Mouse (Mus musculus): ENCODE data around the gene Mars. TPM values are rescaled to one million over a fixed set of nuclear protein-coding genes. Genes with fewer than 3 reads are reported as not detected.

Mars gene
- polyA plus RNA-seq, 1 experiment from 2014 or later = 191 TPM

DNA sequence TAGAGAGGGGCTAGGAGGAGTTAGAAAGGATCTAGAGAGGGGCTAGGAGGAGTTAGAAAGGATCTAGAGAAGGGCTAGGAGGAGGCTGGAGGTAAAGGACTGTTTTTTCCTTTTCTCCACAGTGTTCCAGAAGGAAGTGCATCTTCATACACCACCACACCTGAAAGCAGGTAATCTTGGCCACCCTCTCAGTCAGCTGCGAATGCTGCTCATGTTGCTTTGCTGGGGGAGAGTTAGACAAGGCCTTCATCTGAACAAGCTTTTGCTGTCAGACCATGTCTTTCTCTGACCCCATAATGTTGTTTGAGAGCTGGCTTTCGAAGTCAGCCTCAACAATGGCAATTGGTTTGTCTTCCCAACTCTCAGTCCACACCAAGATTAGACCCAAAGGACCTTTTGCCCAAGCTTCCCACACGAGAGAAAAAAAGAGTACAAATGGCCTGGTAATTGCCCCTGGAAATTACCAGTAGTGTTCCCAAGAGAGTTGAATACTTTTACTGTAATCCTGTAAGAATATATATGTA is 17.9 kb downstream of the Mars start:
- peaks cover 67% of the 10 kb centered on the region for H3K36me3 ChIP-seq (replicated peaks)
- no peak for DNase-seq (ENCODE audit: extremely low spot score, low spot score)
- 89% methylated on average over 3 of the region's 3 CpGs for WGBS

DNA sequence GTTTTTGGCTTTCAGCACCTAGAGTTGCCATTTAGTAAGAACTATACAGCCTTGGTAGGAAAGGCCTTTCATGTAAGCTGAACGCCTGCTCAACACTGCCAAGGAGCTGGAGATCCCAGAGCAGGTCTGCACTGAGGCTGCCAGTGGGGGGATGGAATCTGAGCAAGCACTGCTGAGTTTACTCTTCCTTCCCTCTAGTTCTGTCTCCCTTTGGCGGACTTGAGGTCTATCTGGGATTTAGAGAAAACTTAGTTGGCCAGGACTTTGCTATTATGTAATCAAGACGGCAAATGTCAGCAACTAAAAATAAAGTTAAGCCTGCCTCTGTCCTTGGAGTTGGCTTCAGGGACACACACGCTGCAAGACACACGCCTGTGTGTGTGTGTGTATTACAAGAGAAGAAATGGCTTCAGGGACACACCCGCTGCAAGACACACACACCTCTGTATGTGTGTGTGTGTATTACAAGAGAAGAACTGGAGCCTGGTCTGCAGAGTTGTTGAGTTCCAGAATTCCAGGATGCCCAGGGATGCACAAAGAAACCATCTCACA is 18.5 kb downstream of the Mars start:
- H3K36me3 ChIP-seq (replicated peaks) = peaks cover 61% of the 10 kb centered on the region
- no peaks in the 10 kb centered on the region for H3K27me3 ChIP-seq (ENCODE audit: poor library complexity, severe bottlenecking)
- no peak for DNase-seq (ENCODE audit: extremely low spot score, low spot score)
- H3K9me3 ChIP-seq = no peaks in the 10 kb centered on the region
- H3K27ac ChIP-seq = no peak overlapping the region
- peaks cover 37% of the 10 kb centered on the region for H3K4me1 ChIP-seq
- WGBS = 85% methylated on average over 6 of the region's 6 CpGs
- no peak overlapping the region for H3K4me3 ChIP-seq

More for the DNA sequence above, 17.9 kb downstream of the Mars start:
- H3K27me3 ChIP-seq (ENCODE audit: poor library complexity, severe bottlenecking) = no peaks in the 10 kb centered on the region
- no peak overlapping the region for H3K27ac ChIP-seq
- H3K4me3 ChIP-seq = no peak overlapping the region
- peaks cover 35% of the 10 kb centered on the region for H3K4me1 ChIP-seq
- H3K9me3 ChIP-seq = no peaks in the 10 kb centered on the region

DNA sequence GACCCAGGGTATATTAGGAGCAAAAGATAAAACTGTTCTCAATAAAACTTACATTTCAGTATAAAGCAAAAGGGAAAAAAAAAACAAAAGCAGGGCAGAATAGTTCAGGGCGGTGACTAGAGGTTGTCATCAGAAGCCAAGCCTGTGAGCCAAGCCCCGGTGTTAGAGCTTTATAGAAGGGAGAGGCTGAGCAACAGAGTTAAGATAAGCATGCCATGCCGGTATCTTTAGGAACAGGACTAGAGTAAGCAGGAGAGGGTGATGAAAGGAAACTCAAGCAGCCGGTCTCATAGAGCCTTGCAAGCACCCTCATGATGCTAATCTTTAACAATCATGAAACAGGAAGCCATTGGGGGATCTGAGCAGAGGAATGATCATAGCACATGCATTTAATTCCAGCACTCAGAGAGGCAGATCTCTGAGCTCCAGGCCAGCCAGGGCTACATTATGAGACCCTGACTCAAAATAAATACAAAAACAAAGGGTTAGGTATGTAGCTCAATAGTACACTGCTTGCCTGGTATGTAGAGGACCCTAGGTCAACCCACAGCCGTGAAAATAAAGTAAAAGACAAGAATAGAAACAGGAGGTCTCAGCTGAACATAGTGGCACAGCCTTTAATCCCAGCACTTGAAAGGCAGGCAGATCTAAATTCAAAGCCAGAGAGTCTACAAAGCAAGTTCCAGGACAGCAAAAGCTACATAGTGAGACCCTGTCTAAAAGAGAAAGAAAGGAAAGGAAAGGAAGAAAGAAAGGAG is 19.5 kb downstream of the Mars start:
- Histone ChIP-seq H3K27me3 (ENCODE audit: poor library complexity, severe bottlenecking) (no peaks in the 10 kb centered on the region), H3K27ac (peak overlapping the region; percentile 97), H3K4me1 (peaks cover 47% of the 10 kb centered on the region), H3K4me3 (peak overlapping the region; percentile 79), H3K36me3 (replicated peaks) (peaks cover 58% of the 10 kb centered on the region), H3K9me3 (no peaks in the 10 kb centered on the region)
- no peak for DNase-seq (ENCODE audit: extremely low spot score, low spot score)
- WGBS = 66% methylated on average over 5 of the region's 5 CpGs

DNA sequence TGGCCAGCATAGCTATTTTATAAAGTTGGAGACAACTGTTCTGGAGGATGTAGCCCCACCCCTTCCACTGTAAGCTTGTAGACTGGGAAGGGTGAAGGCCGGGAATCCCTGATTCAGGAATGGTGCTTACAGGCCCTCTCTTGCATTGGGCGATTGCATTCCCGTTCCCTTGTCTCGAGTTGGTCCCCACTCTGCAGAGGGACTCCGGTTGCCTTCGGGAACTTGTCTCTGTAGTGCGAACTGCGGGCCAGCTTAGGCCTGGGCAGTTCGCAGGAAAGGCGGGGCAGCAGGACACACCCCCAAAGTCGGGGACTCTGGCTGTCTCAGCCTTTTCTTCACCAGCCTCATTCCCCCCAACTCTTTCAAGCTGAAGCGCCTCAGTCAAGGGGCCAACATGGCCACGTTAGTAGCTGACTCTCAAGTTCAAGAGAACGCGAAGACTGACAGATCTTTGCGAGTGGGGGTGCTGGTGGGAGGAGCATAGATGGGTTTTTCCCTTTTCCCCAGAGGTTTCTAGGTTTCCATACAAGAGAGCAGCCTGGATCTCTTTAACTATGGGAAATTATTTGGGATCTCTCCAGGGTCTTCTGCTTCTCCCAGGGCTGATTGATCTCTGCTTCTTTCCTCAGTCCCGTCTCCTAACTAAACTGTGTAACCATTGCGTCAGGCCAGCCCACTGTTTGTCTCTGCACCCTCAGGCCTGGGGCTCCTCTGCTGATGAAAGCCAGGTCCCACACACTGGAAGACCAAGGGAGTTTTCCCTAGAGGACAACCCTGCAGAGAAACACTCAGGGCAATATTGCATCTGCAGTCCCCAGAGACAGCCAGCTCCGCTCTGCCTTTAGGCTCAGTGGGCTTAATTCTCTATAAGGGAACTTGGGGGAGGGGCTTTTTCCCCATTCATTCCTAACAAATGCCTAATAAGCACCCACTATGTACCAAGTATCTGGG is 20.4 kb downstream of the Mars start:
- peaks cover 55% of the 10 kb centered on the region for H3K4me1 ChIP-seq
- no peaks in the 10 kb centered on the region for H3K9me3 ChIP-seq
- H3K36me3 ChIP-seq (replicated peaks) = peaks cover 58% of the 10 kb centered on the region
- DNase-seq (ENCODE audit: extremely low spot score, low spot score) = no peak
- H3K27ac ChIP-seq = peak overlapping the region; percentile 97
- WGBS = 6% methylated on average over 19 of the region's 19 CpGs
- H3K27me3 ChIP-seq (ENCODE audit: poor library complexity, severe bottlenecking) = no peaks in the 10 kb centered on the region
- H3K4me3 ChIP-seq = peak overlapping the region; percentile 79

DNA sequence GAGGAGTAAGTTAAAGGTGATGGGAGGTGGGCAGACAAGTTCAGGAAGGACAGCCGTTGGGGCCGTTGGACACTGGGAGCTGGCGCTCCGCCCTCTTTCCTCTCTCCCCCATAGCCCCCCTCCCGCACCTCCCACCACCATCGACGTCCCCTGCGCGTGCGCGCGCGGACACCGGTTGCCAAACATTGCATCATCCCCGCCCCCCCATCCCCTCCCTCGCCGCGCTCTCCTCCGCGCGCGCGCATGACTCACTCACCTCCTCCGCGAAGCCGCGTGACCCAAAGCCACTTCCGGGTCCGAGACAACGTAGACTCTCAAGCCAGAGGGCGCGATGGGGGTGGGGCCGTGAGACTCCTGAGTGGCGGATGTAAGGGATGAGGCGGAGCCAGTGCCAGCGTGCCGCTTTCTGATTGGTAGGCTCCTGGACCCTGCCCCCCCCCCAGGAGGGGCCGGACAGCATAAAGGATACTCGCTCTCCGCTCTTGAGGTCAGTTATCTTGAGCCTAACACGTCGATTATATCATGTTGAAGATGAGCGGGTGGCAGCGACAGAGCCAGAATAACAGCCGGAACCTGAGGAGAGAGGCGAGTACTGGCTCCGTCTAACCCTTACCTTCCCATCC is 21.2 kb downstream of the Mars start:
- H3K4me1 ChIP-seq = peaks cover 63% of the 10 kb centered on the region

DNA sequence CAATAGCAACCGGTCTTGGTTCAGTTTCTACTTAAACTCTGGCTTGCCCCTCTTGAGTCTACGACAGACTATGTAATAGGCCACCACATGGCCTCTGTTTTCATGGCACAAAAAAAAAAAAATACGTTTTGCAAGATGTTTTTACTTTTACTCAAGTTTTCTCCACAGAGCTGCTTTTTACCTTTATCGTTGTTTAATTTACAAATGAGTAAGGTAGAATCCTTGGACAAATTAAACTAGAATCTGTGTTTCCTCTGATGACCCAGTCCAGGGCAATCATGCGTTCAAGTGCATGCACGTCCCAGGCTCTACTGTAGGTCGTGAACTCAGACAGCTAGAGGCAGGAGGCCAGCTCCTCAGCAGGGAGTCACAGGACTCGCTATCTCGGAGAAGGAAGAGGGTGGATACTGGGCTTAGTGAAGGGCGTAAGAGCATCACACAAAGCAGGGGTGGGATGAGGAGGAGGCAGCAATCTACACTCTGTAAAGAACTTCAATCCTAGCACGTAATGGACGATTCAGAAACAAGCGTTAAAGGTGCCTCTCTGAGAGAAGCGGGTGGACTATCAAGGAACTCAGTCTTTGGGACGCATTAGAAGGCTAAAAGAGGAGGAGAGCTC is 21.9 kb downstream of the Mars start:
- 2% methylated on average over 15 of the region's 15 CpGs for WGBS
- Histone ChIP-seq H3K27ac (peak overlapping the region; percentile 97), H3K9me3 (no peaks in the 10 kb centered on the region), H3K4me3 (peak overlapping the region; percentile 79), H3K27me3 (ENCODE audit: poor library complexity, severe bottlenecking) (no peaks in the 10 kb centered on the region), H3K36me3 (replicated peaks) (peaks cover 58% of the 10 kb centered on the region), H3K4me1 (peaks cover 71% of the 10 kb centered on the region)
- peak; percentile 52 for DNase-seq (ENCODE audit: extremely low spot score, low spot score)

More for the DNA sequence above, 21.2 kb downstream of the Mars start:
- under 1% methylated on average over 47 of the region's 47 CpGs for WGBS
- Histone ChIP-seq H3K9me3 (no peaks in the 10 kb centered on the region), H3K36me3 (replicated peaks) (peaks cover 58% of the 10 kb centered on the region), H3K4me3 (peak overlapping the region; percentile 79), H3K27ac (peak overlapping the region; percentile 97), H3K27me3 (ENCODE audit: poor library complexity, severe bottlenecking) (no peaks in the 10 kb centered on the region)
- peak; percentile 100 for DNase-seq (ENCODE audit: extremely low spot score, low spot score)

DNA sequence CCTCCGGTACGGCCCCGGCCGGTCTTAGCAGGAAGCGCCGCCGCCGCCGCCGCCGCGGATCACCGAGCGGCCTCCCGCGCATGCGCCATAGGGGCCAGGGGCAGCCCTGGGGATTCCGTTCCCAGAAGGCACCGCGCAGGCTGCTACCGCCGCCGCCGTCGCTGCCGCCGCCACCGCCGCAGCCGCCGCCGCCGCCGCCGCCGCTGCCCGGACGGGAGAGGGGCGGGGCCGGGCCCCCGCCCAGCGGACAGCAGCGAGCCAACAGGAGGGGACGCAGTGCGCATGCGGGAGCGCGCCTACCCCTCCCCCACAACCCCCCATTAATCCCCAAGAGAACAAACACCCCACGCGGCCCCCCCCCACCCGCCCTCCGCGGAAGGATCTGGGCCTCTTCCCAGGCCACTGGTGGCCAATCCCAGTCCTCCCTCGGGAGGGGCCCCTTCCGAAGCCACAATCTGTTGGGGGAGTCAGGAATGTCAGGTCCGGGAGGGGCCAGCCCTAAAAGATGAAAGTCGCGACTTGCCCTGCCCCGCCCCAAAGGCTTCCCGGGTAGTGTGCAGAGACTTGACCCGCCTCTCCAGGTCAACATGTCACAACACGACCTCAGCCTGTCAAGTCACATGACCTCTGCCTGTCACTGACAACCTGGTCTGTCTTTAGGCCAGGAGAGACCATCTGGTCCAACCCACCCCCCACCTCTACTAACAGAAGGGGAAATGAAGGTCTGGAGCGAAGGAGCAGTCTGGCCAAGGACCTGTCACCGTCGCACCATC is 22.6 kb downstream of the Mars start, which contains the start of gene Mbd6:
Gene Mbd6 (minus strand): TSS at position 219 of the 773 bp plus-strand sequence.
- peak within 1 kb of the TSS; percentile 79 for H3K4me3 ChIP-seq
- under 1% methylated on average over 39 of the region's 65 CpGs for WGBS
- H3K27me3 ChIP-seq (ENCODE audit: poor library complexity, severe bottlenecking) = no peaks in the 10 kb centered on the region
- no peaks in the 10 kb centered on the region for H3K9me3 ChIP-seq
- H3K27ac ChIP-seq = peak within 1 kb of the TSS; percentile 97
- peaks cover 75% of the 10 kb centered on the region for H3K4me1 ChIP-seq
- peak; percentile 88 for DNase-seq (ENCODE audit: extremely low spot score, low spot score)
- H3K36me3 ChIP-seq (replicated peaks) = peaks cover 58% of the 10 kb centered on the region

DNA sequence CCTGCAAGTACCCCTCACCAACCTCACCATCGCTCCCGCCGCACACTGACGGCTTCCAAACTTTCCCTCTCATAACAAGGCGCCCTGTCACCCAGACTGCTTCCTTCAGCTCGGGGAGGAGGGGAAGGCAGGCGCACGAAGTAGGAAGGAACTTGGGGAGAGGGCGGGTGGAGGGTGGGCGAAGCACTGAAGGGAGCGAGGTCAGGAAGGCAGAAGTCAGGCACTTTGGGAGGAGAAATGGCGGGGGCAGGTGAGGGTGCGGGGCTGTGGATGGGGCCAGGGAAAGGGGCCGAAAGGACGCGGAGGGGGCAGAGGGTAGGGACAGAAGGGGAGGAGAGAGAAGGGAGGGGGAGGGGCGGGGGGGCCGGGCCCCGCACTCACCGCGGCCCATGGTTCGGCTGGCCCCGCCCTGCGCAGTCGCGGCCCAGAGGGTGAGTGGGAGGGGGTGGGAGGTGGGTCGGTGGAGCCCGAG is 23.2 kb downstream of the Mars start:
- H3K4me1 ChIP-seq = peaks cover 75% of the 10 kb centered on the region
- no peaks in the 10 kb centered on the region for H3K27me3 ChIP-seq (ENCODE audit: poor library complexity, severe bottlenecking)
- peak overlapping the region; percentile 97 for H3K27ac ChIP-seq
- peak overlapping the region; percentile 79 for H3K4me3 ChIP-seq
- H3K36me3 ChIP-seq (replicated peaks) = peaks cover 58% of the 10 kb centered on the region
- peak; percentile 66 for DNase-seq (ENCODE audit: extremely low spot score, low spot score)
- WGBS = 1% methylated on average over 22 of the region's 28 CpGs
- no peaks in the 10 kb centered on the region for H3K9me3 ChIP-seq

DNA sequence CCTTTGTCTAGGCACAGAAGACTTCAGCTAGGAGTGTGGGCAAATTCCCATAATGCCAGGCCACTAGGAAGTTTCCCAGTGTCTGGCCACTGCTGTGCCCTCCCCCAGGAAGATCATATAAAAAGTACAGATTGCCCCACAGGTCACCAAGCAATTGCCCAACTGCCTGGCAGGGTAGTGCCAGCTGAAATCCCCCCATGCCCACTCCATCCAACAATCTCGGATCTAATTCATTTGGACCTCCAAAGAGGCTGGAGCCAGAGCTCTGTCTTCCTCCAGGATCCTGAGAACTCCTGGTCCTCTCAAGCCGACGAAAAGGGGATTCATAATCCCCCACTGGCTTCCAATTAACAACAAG is 23.7 kb downstream of the Mars start:
- H3K4me3 ChIP-seq = peak overlapping the region; percentile 79
- peaks cover 75% of the 10 kb centered on the region for H3K4me1 ChIP-seq
- H3K27me3 ChIP-seq (ENCODE audit: poor library complexity, severe bottlenecking) = no peaks in the 10 kb centered on the region
- peaks cover 58% of the 10 kb centered on the region for H3K36me3 ChIP-seq (replicated peaks)
- peak overlapping the region; percentile 97 for H3K27ac ChIP-seq
- WGBS = 2% methylated on average over 3 of the region's 3 CpGs
- H3K9me3 ChIP-seq = no peaks in the 10 kb centered on the region
- no peak for DNase-seq (ENCODE audit: extremely low spot score, low spot score)

DNA sequence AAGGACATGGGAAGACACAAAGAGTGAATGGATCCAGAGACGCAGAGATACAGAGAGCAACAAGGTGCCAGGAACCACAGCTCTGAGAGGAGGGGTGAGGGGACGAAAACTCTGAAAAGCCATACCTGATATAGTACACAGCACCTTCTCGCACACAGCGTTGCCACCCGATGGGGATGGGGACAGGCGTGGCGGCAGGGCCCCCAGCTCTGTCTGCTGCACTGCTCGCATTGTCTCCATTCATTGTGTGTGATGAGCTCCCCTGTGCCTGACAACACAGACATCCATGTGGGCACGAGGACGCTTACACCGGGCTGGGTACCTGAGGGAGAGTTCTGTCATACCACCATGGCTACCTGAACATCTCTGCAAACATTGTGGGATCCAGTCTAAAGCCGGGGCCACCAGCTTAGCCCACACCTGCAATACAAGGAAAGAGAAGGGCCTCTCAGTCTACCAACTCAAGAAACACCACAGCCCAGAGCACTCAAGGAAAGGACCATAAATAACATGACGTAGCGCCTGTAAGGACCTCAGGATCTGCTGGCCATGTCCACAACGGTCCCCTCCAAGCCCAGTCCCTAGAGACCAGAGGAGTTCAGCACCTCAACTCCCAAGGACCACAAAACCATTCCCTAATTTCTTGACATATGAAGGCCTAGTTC is 24.2 kb downstream of the Mars start:
- no peak for DNase-seq (ENCODE audit: extremely low spot score, low spot score)
- no peaks in the 10 kb centered on the region for H3K9me3 ChIP-seq
- H3K27ac ChIP-seq = peak overlapping the region; percentile 97
- WGBS = 84% methylated on average over 15 of the region's 15 CpGs
- peaks cover 59% of the 10 kb centered on the region for H3K36me3 ChIP-seq (replicated peaks)
- H3K4me3 ChIP-seq = peak overlapping the region; percentile 79
- no peaks in the 10 kb centered on the region for H3K27me3 ChIP-seq (ENCODE audit: poor library complexity, severe bottlenecking)
- peaks cover 72% of the 10 kb centered on the region for H3K4me1 ChIP-seq

DNA sequence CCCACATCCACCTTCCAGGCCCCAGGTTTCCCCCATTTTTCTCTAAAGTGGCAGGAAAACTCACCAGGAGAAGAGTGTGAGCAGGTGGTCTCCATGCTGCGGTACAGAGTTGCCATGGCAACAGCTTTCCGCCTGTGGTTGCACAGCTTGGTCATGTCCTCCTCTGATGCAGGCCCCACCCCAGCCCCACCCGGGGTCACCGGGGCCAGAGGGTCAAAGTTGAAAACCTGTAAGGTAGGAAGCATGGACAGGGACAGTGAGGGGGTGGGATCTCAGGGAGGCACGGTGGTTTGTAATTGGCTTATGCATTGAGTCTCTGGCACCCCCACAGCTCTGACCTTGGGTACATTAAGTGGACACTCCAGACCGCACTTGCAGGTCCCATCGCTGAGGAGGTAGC is 24.9 kb downstream of the Mars start:
- H3K9me3 ChIP-seq = no peaks in the 10 kb centered on the region
- peaks cover 65% of the 10 kb centered on the region for H3K4me1 ChIP-seq
- no peak for DNase-seq (ENCODE audit: extremely low spot score, low spot score)
- H3K4me3 ChIP-seq = peak overlapping the region; percentile 79
- WGBS = 66% methylated on average over 7 of the region's 7 CpGs
- peak overlapping the region; percentile 97 for H3K27ac ChIP-seq
- peaks cover 60% of the 10 kb centered on the region for H3K36me3 ChIP-seq (replicated peaks)
- no peaks in the 10 kb centered on the region for H3K27me3 ChIP-seq (ENCODE audit: poor library complexity, severe bottlenecking)
